Mouse (Mus musculus): ENCODE measurements around the gene Hhex.

- TF ChIP-seq CTCF (conservative IDR thresholded peaks at IDR 0.05; ENCODE audit: low read length) (no peak), NANOG (IDR thresholded peaks at IDR 0.05; ENCODE audit: borderline replicate concordance, low read length) (no peak)
These were observed 48.1 kb downstream of the Hhex start for GRCm38 (mm10) chr19:37482556-37483187.
